Mouse (Mus musculus) heart, postnatal 4 days (tissue): ENCODE data around the gene Trpm5. TPM values are rescaled to one million over a fixed set of nuclear protein-coding genes. Genes with fewer than 3 reads are reported as not detected.

ENCODE experiments used
- DNase-seq: peaks from one replicate; pipeline ENCODE4 v3.0.0; 2021
- total RNA-seq, 2 experiments: library from RNA; stranded (reverse); gene quantifications; 2 replicates each; pipeline ENCODE4 v1.2.3; 2021

The Trpm5 gene
- under 1 TPM; 0.74 to 0.93 TPM for total RNA-seq

GRCm38 (mm10) chr7:143094592-143095553 lies at the start of gene Trpm5:
Trpm5 (minus strand) TSS chr7:143094642.
- peak; percentile 89 for DNase-seq

GRCm38 (mm10) chr7:143142680-143143079 lies 48.2 kb upstream of the Trpm5 start:
- DNase-seq = no peak

GRCm38 (mm10) chr7:143139932-143140331 lies 45.5 kb upstream of the Trpm5 start:
- peak; percentile 77 for DNase-seq

- peak; percentile 84 for DNase-seq
Observed at GRCm38 (mm10) chr7:143138789-143139188, 44.3 kb upstream of the Trpm5 start.

- peak; percentile 36 for DNase-seq
Observed at GRCm38 (mm10) chr7:143136561-143136960, 42.1 kb upstream of the Trpm5 start.

GRCm38 (mm10) chr7:143136125-143136524 lies 41.7 kb upstream of the Trpm5 start:
- no peak for DNase-seq

GRCm38 (mm10) chr7:143132815-143133214 lies 38.4 kb upstream of the Trpm5 start:
- no peak for DNase-seq

GRCm38 (mm10) chr7:143124902-143125301 lies 30.5 kb upstream of the Trpm5 start:
- no peak for DNase-seq

- peak; percentile 85 for DNase-seq
Observed at GRCm38 (mm10) chr7:143123876-143124669, 29.6 kb upstream of the Trpm5 start.

- DNase-seq = peak; percentile 88
Observed at GRCm38 (mm10) chr7:143122191-143122590, 27.7 kb upstream of the Trpm5 start.

GRCm38 (mm10) chr7:143119826-143120225 lies 25.4 kb upstream of the Trpm5 start:
- DNase-seq = no peak

GRCm38 (mm10) chr7:143119407-143119806 lies 25.0 kb upstream of the Trpm5 start:
- DNase-seq = no peak

- DNase-seq = no peak
Observed at GRCm38 (mm10) chr7:143116521-143116920, 22.1 kb upstream of the Trpm5 start.

- DNase-seq = no peak
Observed at GRCm38 (mm10) chr7:143114773-143115172, 20.3 kb upstream of the Trpm5 start.

- DNase-seq = peak; percentile 64
Observed at GRCm38 (mm10) chr7:143112395-143112794, 18.0 kb upstream of the Trpm5 start.

GRCm38 (mm10) chr7:143111719-143112118 lies 17.3 kb upstream of the Trpm5 start:
- DNase-seq = peak; percentile 65

GRCm38 (mm10) chr7:143110803-143111202 lies 16.4 kb upstream of the Trpm5 start:
- no peak for DNase-seq

GRCm38 (mm10) chr7:143109696-143110095 lies 15.3 kb upstream of the Trpm5 start:
- no peak for DNase-seq

GRCm38 (mm10) chr7:143108996-143109660 lies 14.7 kb upstream of the Trpm5 start:
- DNase-seq = no peak

GRCm38 (mm10) chr7:143108200-143108599 lies 13.8 kb upstream of the Trpm5 start:
- peak; percentile 80 for DNase-seq

GRCm38 (mm10) chr7:143106672-143107465 lies 12.4 kb upstream of the Trpm5 start:
- peak; percentile 78 for DNase-seq

GRCm38 (mm10) chr7:143106062-143106461 lies 11.6 kb upstream of the Trpm5 start, which contains the start of gene Kcnq1:
Kcnq1 (plus strand) TSS chr7:143106362.
- no peak for DNase-seq
